Mouse (Mus musculus) left cerebral cortex, postnatal 14 days (tissue): Measurements from ENCODE around the gene Tesmin. TPM values are rescaled to one million over a fixed set of nuclear protein-coding genes. Genes with fewer than 3 reads are reported as not detected.
A peak's percentile ranks its signal among the peaks of the same experiment; 100 is the strongest.

ENCODE experiments used
- DNase-seq, 2 experiments: peaks; one replicate each; pipeline ENCODE4 v3.0.0; 2021 to 2022; ENCODE audit warnings: low spot score in 2 of 2, mixed read lengths in 1 of 2
- intact Hi-C: fragments of 180-260 bp; cut with DNase I; formaldehyde crosslinking; loops from one replicate; pipeline ENCODE4 v1.15.1; 2025
- long read RNA-seq, 2 experiments: library from polyadenylated mRNA; stranded (forward); transcript quantifications; one replicate each; pipeline ENCODE4 v2.0.0; 2021
- total RNA-seq, 2 experiments: library from RNA; stranded (reverse); gene quantifications; 2 replicates each; pipeline ENCODE4 v1.2.3; 2021

The Tesmin gene
- total RNA-seq: under 1 TPM; 0.15 to 0.42 TPM
- long read RNA-seq, experiment 1: 0 reads
- long read RNA-seq, experiment 2: 0 reads

DNA sequence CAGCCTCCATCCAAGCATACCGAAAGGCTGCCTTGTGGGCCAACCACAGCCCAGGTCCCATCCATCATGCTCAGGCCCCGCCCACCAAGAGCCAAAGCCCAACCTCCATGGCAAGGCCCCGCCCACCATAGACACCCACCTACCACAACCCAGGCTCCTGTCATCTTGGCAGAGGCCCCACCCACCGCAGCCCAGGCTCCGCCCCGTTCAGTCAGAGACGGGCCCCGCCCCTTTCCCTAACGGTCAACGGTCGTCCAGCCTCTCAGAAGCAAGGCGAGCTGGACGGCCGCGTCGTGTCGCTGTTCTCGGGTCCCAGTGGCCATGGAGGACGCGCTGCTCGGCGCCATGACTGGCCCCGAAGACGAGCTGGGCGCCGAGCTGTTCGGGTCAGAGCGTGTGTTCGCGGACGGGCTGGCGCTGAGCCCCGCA, at the start of gene Tesmin:
Gene Tesmin (plus strand): TSS at position 229 of the 429 bp plus-strand sequence.
- DNase-seq: peak; percentile 80 to 96
- intact Hi-C loops: loop anchor here (5.0 kb wide), 1 partner anchor 64 kb away; no protein-coding TSS in a partner anchor

DNA sequence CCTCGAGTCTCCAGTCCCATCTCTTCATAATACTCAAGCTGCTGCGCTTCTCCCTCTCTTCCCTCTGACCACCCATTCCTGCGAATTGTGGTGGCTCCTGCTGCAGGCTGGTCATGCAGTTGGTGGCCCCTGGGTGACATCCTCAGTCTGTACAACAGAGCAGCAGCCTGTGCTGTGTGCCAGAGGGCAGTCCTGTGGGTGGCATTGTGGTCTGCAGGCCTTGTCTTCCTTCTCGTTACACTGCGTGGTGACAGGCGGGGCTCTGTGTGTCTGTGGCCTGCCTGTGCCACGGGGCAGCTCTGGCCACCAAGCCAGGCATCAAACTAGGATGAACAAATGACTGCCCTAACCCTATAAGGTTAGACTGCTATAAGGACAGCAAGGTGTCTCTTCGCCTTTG, 49.5 kb upstream of the Tesmin start:
- DNase-seq: no peak

DNA sequence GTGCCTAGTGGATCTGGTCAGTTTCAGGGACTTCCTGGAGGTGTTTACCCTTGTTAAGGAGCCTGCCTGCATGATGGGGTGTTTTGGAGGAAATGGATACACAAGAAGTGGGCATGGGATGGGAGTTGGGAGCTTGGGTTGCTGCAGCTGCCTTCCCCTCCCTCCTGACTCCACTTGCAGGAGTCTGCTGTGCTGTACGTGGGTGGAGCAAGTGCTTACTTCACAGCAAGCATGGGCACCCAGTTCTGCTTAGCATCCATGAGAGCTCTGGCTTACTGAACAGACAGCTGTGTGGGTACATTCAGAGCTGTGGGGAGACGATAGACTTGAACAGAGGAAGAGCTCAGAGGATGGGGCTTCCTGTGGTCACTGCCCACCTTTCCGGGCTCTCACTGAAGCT, 47.6 kb upstream of the Tesmin start:
- intact Hi-C loops: no loop called here
- peak; percentile 40 to 44 for DNase-seq

More for the DNA sequence above, 49.5 kb upstream of the Tesmin start:
- intact Hi-C loops: no loop called here

DNA sequence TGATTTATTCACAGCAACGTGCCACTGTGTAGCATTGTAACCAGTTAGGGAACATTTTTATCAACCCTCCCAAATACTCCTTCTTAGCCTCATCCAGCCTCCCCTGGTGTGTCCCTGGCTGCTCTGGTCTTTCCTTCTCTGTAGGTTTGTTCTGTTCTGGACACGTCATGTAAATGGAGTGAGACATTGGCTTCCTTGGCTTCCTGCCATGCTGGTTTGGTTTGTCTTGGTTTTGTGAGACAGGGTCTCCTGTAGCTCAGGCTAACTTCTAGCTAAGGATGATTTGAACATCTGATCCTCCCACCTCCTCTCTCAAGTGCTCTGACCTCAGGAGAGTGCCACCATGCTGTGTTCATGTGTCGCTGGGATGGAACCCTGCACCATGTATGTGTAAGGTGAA, 44.7 kb upstream of the Tesmin start:
- no peak for DNase-seq
- intact Hi-C loops: no loop called here

DNA sequence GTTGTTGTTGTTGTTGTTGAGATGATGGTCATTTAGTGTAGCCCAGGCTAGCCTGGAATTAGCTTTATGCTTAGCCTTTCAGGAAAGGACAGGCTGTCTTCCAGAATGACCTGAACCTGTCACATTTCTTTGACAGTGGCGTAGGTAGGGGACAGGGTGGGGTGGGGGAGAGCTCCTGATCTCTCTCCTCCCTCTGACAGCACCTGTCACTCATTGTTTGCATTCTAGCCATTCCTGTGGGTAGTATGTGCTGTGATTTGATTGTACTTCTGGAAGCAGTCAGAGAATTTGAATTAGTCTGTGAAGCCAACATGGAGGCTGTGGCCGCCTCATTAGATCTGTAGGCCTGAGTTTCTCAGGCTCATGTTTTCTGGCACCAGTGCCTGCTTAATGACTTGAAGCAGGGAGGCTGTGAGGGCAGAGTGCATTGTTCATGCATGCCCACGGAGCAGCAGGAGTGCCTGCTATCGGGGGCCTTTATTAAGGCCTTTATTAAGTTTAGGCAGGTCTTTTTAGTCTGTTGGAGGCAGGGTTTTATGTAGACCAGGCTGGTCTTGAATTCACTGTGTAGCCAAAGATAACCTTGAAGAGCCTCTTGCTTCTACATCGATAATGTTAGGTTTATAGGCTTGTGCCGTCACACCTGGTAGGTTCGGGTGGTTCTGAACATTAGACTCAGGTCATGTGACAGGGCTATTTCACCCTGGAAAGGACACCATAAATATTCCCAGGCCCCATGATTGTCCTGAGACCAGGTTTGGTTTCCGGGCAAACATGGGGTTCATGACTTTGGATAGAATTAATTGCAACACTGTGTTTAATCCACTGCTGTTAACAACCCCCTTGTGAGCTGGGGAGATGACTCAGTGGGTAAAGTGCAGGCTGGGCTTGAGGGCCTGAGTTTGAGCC, 43.8 kb upstream of the Tesmin start:
- intact Hi-C loops: no loop called here
- no peak for DNase-seq

DNA sequence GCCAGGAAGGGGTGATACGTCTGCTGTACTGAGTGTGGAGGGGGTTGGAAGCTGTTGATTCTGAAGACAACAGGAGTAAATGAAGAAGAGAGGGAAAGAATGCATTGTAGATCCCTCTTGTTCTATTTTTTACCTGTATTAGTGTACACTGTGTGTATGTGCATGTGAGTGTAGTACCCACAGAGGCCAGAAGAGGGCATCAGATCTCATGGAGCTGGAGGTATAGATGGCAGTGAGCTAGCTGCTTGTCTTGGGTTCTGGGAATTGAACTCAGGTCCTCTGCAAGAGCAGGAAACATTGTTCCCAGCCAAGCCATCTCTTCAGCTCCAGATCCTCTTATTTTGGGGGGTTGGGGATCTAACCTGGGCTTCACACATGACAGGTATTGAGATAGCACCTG, 40.9 kb upstream of the Tesmin start:
- no peak for DNase-seq
- intact Hi-C loops: no loop called here

DNA sequence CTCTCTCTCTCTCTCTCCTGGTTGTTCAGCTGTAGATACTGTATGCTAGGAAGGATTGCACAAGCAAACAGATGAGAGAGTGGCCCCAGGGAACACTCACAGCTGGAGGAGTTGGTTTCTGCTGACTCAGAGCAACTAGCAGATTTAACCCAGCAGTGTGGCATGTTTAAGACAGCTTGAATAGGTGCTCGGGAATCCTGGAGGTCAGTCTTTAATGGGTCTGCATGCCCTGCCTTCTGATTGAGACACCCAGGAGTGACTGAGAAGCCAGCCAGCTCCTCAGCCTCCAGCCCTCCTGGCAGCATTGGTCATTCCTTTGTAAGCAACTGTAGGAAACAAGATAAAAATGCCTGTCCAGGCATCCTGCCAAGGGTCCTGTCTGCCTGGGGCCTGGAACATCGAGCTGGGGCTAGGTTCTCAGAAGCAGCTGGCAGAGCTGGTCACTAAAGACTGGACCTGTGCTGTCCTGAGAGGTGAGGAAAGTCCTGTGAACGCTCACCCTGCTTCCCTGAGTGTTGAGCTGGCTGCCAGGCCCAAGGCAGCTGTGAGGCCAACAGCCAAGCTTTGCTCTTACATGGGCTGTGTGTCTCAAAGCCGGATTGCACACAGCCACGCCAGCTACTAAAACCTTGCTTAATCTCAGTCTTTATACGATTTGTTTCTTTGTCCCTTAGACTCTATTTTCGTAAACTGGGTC, 35.1 kb upstream of the Tesmin start:
- DNase-seq: peak; percentile 20 to 32
- intact Hi-C loops: no loop called here

DNA sequence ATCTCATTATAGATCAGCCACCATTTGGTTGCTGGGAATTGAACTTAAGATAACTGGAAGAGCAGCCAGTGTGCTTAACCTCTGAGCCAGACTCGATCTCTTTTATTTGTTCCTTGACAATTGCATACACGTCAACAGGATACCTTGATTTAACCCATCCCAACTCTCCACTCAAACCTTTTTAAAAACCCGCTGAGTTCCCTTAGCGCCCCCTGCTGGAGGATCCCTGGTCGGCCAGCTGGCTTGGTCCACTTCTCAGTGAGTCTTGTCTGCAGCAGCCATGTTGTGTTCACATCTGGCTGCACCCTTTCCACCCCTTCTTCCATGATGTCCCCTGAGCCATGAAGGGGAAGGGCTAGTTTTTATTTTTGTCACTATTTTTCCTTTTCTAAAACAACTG, 33.6 kb upstream of the Tesmin start:
- intact Hi-C loops: no loop called here
- no peak for DNase-seq

DNA sequence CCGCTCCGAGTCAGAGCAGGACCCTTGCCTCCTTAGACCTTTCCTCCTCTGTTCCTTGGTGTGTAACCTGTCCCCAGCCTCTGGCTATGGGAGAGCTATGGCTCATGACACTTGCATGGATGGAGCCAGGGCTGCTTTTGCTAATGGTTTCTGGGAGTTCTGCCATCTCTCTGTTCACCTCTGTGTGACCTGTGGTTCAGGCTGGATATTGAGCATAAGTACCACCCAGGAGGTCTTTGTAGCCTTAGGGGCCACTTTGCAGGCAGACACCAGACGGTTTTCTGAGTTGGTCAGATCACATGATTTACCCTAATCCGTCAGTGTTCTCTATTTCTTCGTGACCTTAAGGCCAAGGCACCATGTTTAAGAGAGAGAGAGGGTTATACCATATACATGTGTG, 32.1 kb upstream of the Tesmin start:
- no peak for DNase-seq
- intact Hi-C loops: no loop called here

DNA sequence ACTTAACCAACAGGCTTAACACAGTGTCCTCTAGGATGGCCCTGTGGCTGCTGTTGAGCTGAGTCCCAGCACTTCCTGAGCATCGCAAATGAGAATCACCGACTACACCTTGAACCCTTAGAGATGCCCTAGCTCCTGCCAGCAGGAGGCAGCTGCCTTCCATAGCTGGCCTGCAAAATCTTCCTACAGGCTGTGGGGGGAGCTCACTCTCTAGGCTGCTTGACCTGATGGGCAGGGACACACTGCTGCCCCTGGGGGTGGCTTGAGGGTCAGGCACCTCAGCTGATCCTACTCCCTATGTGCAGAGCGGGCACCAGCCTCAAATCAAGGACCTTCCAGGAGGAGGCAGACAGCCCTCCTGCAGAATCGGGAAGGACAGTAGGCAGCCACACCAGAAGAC, 31.0 kb upstream of the Tesmin start:
- no peak for DNase-seq
- intact Hi-C loops: no loop called here

DNA sequence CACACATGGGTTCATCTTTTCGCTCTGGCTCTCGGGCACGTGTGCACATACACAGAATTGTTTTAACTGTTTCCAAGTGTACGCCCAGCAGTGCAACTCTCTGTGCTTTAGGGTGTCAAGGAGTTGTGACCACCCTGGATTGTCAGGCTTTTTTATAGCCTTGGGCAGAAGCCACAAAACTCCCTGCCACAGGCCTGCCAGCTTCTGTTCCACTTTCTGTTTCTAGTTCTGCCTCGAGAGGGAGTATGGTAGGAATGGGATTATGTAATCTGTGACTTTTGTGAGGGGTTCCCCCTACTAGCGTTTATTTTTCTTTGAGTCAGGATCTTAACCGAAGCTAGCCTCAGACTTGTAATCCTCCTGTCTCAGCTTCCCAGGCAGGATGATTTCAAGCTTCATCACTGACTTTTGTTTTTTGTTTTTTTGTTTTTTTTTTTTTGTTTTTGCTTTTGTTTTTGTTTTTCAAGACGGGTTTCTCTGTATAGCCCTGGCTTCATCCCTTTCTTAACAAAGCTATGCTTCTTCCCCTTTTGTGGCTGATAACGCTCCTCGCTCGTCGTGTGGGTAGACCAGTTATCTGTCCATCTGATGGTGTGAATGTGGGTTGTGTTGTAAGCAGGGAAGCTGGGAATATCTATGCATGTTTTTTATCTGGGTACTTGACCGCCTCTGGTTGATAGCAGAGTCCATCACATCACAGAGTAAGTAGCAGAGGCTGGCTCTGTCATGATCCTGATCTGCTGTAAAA, 28.6 kb upstream of the Tesmin start:
- intact Hi-C loops: loop anchor here (5.0 kb wide), 1 partner anchor 68 kb away; no protein-coding TSS in a partner anchor
- DNase-seq: peak in 1 of 2 experiments; percentile 15

DNA sequence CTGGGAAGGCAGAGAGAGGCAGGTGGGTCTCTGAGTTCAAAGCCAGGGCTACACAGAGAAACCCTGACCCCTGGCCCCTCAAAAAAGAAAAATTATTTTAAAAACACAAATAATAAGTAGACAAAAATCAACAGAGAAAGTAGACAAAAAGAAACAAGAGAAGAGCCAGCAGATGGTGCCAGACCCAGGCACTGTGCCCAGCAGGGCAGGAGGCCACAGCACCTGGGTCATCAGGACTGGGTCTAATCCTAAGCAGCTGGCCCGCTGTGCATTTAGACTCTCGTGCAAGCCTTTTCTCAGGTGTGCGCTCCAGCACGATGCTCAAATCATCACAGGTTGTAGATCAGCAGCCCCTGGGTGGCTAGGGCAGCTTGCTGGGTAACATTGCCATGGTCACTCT, 25.1 kb upstream of the Tesmin start:
- no peak for DNase-seq
- intact Hi-C loops: loop anchor here (5.0 kb wide), 1 partner anchor 71 kb away; no protein-coding TSS in a partner anchor

DNA sequence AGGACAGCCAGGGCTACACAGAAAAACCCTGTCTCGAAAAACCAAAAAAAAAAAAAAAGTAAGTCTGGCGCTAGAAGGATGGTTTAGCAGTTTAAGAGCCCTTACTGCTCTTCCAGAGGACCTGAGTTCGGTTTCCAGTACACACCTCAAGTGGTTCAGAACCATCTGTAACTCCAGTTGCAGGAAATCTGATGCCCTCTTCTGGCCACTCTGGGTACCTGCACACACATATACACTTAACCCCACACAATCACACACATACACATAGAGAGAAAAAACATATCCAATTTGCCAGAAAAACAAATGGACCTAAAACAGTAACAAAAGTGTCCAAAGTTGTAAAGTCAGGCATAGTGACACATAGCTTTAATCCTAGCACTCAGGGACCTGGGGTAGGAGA, 23.6 kb upstream of the Tesmin start:
- intact Hi-C loops: no loop called here
- DNase-seq: no peak

DNA sequence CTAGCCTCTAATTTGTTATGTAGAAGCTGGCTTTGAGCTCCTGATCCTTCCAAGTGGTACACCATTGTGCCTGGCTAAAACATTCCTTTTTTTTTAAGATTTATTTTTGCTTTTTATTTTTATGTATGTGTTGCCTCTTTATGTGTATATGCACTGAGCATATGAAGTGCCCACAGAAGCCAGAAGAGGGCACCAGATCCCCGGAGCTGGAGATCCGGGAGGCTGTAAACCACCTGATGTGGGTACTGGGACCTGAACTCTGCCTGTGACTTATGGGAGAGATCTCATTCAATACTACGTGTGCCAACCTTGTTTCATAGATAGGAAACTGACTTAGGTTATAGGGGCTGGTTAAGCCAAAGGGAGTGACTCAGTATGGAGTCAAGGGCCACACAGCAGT, 20.4 kb upstream of the Tesmin start:
- intact Hi-C loops: no loop called here
- no peak for DNase-seq

DNA sequence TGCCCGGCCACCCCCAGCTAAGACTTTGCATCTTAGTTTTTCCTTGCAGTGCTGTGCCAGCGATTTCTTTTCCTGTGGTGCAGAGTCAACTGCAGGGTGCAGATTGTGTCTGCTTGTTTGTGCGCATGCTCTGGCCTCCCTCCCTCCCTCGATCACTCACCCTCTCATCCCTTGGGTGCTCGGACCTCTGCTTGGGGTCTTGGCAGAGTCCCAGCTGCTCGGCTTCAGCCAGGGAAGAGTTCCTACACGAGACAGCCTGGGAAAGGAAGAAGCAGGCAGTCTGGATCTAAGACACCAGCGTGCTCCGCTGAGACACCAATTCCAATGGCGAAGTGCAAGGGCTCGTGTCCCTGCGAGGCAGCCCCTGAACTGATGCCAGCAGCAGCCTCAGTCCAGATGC, 15.3 kb upstream of the Tesmin start:
- no peak for DNase-seq
- intact Hi-C loops: no loop called here

DNA sequence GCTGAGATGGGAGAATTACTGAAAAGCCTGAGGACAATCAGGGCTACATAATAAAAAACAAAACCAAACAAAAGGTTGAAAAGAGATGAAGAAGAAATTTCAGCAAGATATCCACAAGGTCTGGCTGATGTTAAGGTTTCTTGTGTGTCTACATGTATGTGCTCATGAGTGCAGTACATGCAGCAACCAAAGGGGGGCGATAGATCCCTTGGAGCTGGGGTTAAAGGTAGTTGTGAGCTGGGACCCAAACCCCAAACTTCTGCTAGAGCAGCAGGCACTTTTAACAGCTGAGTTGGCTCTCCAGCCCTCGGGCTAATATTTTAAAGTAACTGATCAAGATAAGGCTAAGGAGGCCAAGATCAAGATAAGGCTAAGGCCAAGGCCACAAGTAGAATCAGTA, 14.6 kb upstream of the Tesmin start:
- intact Hi-C loops: no loop called here
- DNase-seq: no peak

DNA sequence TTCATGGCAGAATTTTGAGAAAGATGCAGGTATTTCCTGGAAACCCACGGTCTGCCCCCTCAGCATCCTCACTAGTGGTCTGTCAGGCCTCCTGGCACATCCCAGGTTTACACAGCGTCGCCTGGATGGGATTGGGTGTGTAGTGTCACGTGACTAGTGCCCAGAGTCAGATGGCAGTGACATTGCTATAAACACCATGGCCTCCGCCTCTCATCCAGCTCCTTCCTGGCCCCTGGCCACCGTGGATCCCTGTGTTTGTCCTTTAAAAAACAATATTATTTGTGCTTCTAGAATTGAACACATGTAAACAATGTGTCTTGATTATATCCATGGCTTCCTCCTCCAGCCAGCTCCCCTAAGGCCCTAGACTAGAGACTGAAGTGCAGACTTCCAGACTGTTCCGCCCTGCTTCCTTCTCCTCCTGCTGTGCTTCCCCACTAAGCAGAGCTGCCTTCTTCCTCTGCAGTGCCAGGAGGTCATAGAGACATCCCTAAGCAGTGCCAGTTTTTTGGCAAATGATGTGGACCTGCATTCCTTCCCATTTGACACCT, 12.6 kb upstream of the Tesmin start:
- DNase-seq: no peak
- intact Hi-C loops: no loop called here

DNA sequence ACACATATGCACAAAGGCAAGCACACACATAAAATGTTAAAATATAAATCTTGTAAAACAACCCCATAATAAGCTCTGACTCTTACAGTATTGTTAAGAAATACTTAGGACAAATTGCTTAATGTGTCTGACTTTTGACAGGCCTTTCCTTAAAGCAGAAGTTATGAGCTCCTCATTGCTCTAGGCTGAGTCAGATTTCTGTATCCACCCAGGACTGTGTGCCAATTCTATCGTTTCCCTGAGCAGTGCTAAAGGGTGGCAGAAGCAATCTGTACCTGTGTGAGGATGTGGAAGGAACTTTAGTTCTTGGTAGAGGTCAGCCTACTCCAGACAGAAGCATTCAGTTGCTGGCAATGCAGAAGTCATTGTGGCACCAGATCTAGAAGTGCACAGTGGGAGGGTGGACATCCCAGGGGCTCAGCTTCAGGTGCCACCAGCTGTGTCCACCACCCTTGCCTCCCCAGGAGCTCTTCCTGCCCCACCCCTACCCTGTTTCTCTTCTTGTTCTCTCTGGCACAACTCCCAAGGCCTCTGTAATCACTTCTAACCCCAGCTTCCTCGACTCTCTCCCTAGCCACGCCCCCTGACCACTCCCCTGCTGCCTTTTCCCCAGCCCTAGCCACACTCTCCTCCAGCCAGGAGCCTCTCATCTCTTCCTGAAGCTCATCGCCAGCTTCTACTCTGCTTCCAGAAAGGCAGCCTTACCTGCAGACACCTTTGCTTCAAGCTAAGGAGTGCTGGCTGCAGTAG, 11.5 kb upstream of the Tesmin start:
- DNase-seq: no peak
- intact Hi-C loops: no loop called here

DNA sequence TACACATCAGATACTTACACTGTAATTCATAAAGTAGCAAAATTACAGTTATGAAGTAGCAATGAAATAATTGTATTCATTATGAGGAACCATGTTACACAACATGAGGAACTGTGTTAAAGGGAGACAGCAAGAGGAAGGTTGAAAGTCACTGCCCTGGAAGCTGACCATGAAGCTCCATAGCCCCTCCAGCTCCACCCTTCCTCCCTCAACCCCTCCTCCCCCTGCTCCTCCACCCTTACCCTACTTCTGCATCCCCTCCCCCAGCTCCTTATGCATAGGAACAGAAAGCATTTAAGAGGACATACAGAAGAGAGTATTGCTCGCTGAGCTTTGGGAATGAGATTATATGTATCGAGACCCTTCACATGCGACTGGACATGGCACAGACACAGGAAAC, 10.0 kb upstream of the Tesmin start:
- no peak for DNase-seq
- intact Hi-C loops: no loop called here
